Mouse (Mus musculus) cerebellum, adult 8-10 months (tissue): ENCODE data around the gene Ggt1.
A peak's percentile ranks its signal among the peaks of the same experiment; 100 is the strongest.
"Not testable (repeated sequence)": the region's sequence is repeated elsewhere in the genome, so short reads cannot be mapped to it uniquely, and the experiment has no call there.

ENCODE experiments used
- DNase-seq: peaks from one replicate; pipeline ENCODE4 v3.0.0; 2022

Ggt1 gene

GRCm38 (mm10) chr10:75552106-75552505, 9.3 kb upstream of the Ggt1 start:
- no peak for DNase-seq

GRCm38 (mm10) chr10:75552701-75553450, 8.5 kb upstream of the Ggt1 start:
- DNase-seq: no peak

GRCm38 (mm10) chr10:75554090-75554489, 7.3 kb upstream of the Ggt1 start:
- no peak for DNase-seq

- DNase-seq: no peak
These were observed 5.8 kb upstream of the Ggt1 start for GRCm38 (mm10) chr10:75555557-75555956.

- peak; percentile 45 for DNase-seq
These were observed 5.4 kb upstream of the Ggt1 start for GRCm38 (mm10) chr10:75556026-75556425.

- DNase-seq: peak; percentile 72
These were observed 2.9 kb upstream of the Ggt1 start for GRCm38 (mm10) chr10:75558515-75558914.

GRCm38 (mm10) chr10:75559041-75559675, 2.2 kb upstream of the Ggt1 start:
- no peak for DNase-seq

- DNase-seq: peak; percentile 77
These were observed 1.5 kb upstream of the Ggt1 start, which contains the start of gene Lrrc75b for GRCm38 (mm10) chr10:75559676-75560548. Gene Lrrc75b, minus strand, starts transcription at chr10:75560330.

- DNase-seq: no peak
These were observed 880 bp upstream of the Ggt1 start for GRCm38 (mm10) chr10:75560549-75560899.

- no peak for DNase-seq
These were observed 1.2 kb downstream of the Ggt1 start for GRCm38 (mm10) chr10:75562596-75562995.

GRCm38 (mm10) chr10:75564687-75565265, 3.4 kb downstream of the Ggt1 start:
- DNase-seq: no peak

- DNase-seq: no peak
These were observed 4.0 kb downstream of the Ggt1 start for GRCm38 (mm10) chr10:75565436-75565835.

GRCm38 (mm10) chr10:75565906-75566305, 4.5 kb downstream of the Ggt1 start:
- DNase-seq: no peak

- no peak for DNase-seq
These were observed 4.9 kb downstream of the Ggt1 start for GRCm38 (mm10) chr10:75566321-75566720.

- DNase-seq: not testable (repeated sequence)
These were observed 5.4 kb downstream of the Ggt1 start for GRCm38 (mm10) chr10:75566765-75567164.

GRCm38 (mm10) chr10:75568029-75568428, 6.6 kb downstream of the Ggt1 start:
- no peak for DNase-seq

- DNase-seq: no peak
These were observed 7.0 kb downstream of the Ggt1 start for GRCm38 (mm10) chr10:75568441-75568840.

GRCm38 (mm10) chr10:75568851-75569250, 7.4 kb downstream of the Ggt1 start:
- no peak for DNase-seq

- DNase-seq: no peak
These were observed 9.7 kb downstream of the Ggt1 start for GRCm38 (mm10) chr10:75570981-75571657.

- no peak for DNase-seq
These were observed 10.5 kb downstream of the Ggt1 start for GRCm38 (mm10) chr10:75571937-75572336.

- DNase-seq: no peak
These were observed 11.8 kb downstream of the Ggt1 start for GRCm38 (mm10) chr10:75573181-75573580.

- DNase-seq: no peak
These were observed 12.6 kb downstream of the Ggt1 start for GRCm38 (mm10) chr10:75573965-75574364.

GRCm38 (mm10) chr10:75579129-75579528, 17.7 kb downstream of the Ggt1 start:
- no peak for DNase-seq
